Mouse (Mus musculus) G1E (cell line): ENCODE results near the gene Hist1h2ab.

Experiments
- CTCF ChIP-seq: IDR thresholded peaks from 2 replicates; pipeline ENCODE4 v1.5.1; 2012; ENCODE audit warnings: low read depth, low read length, inconsistent platforms, mixed read lengths
- GATA2 ChIP-seq: IDR thresholded peaks from 2 replicates; pipeline ENCODE4 v1.6.1; 2012; ENCODE audit warnings: low read depth, low read length, inconsistent platforms, borderline replicate concordance
- POLR2AphosphoS5 ChIP-seq: IDR thresholded peaks from 2 replicates; pipeline ENCODE4 v1.6.1; 2012; ENCODE audit warnings: low read depth, low read length, inconsistent platforms; ENCODE audit not compliant: insufficient replicate concordance
- TAL1 ChIP-seq: conservative IDR thresholded peaks from 2 replicates; pipeline ENCODE4 v1.6.1; 2012; ENCODE audit warnings: low read depth, low read length, inconsistent platforms, mixed read lengths

DNA sequence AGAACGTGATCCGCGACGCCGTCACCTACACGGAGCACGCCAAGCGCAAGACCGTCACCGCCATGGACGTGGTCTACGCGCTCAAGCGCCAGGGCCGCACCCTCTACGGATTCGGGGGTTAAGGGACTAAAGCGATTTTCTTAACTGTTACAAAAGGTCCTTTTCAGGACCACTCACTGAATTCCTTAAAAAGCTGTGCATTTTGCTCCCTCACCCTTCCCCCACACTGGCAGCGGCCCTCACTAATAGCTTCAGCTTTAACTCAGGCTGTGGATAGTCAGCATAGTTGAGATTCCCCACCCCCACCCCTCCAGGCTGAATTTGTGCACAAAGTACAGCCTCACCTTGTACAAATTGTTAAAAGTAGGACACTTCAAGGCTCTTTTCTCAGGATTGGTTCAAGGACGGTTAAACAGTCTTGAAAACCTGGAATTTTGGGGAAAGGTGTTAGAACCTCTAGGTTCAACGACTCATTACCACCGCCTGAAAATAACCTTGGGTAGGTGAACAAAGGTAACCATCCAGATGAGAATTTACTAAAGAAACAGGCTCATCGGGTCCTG is 6.4 kb downstream of the Hist1h2ab start:
- TF ChIP-seq CTCF, result no peak
- no peak for TF ChIP-seq GATA2
- TF ChIP-seq TAL1, result no peak
- peak; percentile 92 for TF ChIP-seq POLR2AphosphoS5
